Mouse (Mus musculus): ENCODE measurements around the gene Gtf2e1. TPM values are rescaled to one million over a fixed set of nuclear protein-coding genes. Genes with fewer than 3 reads are reported as not detected.

The Gtf2e1 gene
- polyA plus RNA-seq, 1 experiment = not detected

DNA sequence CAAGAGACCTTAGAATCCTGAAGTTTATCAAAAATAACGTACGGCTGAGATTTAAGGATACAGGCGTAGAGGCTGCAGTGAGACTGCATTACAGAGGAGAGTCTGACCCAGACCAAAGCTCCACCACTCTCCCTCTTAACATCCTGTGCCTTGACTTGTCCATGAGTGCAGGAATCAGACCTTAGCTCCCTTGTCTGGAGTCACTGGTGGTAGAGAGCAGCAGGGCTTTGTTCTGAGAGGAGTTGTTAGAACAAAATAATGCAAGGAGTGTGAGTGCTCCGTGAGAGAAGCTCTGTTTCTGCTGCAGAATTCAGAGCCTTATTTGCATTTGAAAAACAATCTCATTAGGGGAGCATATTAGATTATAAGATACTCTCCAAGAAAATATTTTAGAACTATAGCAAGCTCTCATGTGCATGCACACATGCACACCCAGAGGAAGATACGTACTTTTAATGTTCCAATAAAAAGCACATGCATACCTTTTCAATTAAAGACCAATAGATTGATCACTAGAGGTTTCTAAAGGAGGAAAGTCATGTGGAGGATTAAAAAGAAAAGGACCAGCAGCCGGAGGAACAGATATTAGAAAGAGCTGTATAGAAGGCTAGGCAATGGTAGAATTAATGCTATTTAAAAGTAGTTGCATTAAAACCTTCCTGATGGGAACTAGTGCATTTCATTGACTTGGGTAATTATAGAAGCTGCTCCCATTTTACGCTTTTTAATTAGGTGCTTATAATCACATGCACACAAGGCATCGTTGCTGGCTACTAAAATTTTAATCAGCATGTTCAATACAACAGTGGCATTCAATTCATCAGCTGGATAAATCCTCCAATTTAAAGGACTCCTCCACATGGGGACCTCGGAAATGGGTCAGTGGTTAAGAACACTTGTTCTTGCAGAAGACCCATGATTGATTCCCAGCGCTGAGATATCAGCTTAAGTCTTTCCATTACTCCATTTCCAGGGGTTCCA lies 61.0 kb downstream of the Gtf2e1 start:
- Histone ChIP-seq H3K27ac (ENCODE audit: insufficient read depth, low read depth, low read length) (no peak overlapping the region), H3K4me3 (ENCODE audit: insufficient read depth, low read depth, low read length) (no peak overlapping the region), H3K4me1 (ENCODE audit: control insufficient read depth, insufficient read depth, low read length) (no peaks in the 10 kb centered on the region)
- WGBS = 42% methylated on average over 10 of the region's 10 CpGs
- TF ChIP-seq CTCF (IDR thresholded peaks at IDR 0.05; ENCODE audit: insufficient read depth, low read depth, low read length) = no peak
- TF ChIP-seq POLR2A (IDR thresholded peaks at IDR 0.05; ENCODE audit: insufficient read depth, low read depth, low read length) = no peak

DNA sequence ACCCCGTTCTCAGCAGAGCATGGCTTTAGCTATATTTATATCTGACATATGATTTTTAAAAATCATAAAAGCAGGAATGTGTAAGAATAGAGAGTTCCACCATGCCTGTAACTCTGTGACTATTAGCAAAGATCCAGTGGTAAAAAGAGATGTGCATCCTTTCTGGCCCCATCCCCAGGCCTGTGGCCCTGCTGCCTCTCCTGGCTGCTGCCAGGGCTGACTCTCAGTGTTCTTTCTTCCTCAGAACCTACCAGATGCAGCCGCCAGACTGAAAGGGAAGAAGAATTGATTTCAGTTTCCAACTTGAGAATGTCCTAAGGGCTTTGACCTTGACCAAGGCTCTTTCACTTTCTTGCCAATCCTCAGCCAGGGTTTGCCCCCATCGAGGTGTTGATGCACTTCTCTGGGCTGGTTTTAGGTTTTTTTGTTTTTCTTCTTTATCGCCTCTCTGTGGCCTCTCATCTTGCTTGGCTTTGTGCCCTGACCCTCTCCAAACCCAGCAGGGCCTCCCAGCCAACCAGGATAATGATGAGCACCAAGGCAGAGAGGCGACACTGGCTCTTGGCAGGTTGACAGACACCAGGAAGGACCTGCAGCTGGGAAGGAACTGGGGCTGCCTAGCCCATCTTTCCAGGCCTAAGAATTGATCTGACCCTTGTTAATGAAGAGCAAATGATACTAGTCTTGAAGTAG lies 66.8 kb downstream of the Gtf2e1 start:
- H3K4me3 ChIP-seq (ENCODE audit: insufficient read depth, low read depth, low read length) = no peak overlapping the region
- WGBS = 43% methylated on average over 5 of the region's 5 CpGs
- TF ChIP-seq CTCF (IDR thresholded peaks at IDR 0.05; ENCODE audit: insufficient read depth, low read depth, low read length) = no peak
- no peak for TF ChIP-seq POLR2A (IDR thresholded peaks at IDR 0.05; ENCODE audit: insufficient read depth, low read depth, low read length)
- peaks cover 5% of the 10 kb centered on the region; the same call in 1 of the 2 replicates for H3K4me1 ChIP-seq (ENCODE audit: control insufficient read depth, insufficient read depth, low read length)
- H3K27ac ChIP-seq (ENCODE audit: insufficient read depth, low read depth, low read length) = no peak overlapping the region; the same call in 1 of the 2 replicates

- Histone ChIP-seq H3K27ac (ENCODE audit: insufficient read depth, low read depth, low read length) (no peak overlapping the region), H3K4me3 (ENCODE audit: insufficient read depth, low read depth, low read length) (no peak overlapping the region), H3K4me1 (ENCODE audit: control insufficient read depth, insufficient read depth, low read length) (peaks cover 5% of the 10 kb centered on the region; the same call in 1 of the 2 replicates)
- 44% methylated on average over 3 of the region's 3 CpGs for WGBS
- TF ChIP-seq CTCF (IDR thresholded peaks at IDR 0.05; ENCODE audit: insufficient read depth, low read depth, low read length) = no peak
- no peak for TF ChIP-seq POLR2A (IDR thresholded peaks at IDR 0.05; ENCODE audit: insufficient read depth, low read depth, low read length)
These were observed 70.0 kb downstream of the Gtf2e1 start for GRCm38 (mm10) chr16:37469595-37469994.

DNA sequence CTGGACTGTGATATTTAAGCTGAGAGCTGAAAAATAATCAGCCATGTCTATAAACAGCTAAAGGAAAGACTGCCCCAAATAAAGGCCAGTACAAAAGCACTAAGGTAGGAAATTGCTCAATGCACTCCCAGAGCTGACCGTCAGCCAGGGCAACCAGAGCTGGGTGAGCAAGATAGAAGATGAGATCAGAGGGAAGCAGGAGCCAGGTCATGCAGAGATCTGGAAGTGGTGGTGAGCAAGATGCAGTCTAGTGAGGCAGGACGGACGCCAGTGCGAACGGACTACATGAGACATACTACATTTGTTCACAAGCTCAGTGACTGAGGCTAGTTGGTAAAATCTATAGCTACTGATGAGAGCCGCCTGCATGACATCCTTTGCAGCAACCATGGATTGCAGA lies 75.6 kb downstream of the Gtf2e1 start:
- no peak overlapping the region for H3K27ac ChIP-seq (ENCODE audit: insufficient read depth, low read depth, low read length)
- no peak for TF ChIP-seq CTCF (IDR thresholded peaks at IDR 0.05; ENCODE audit: insufficient read depth, low read depth, low read length)
- TF ChIP-seq POLR2A (IDR thresholded peaks at IDR 0.05; ENCODE audit: insufficient read depth, low read depth, low read length) = no peak
- no peak overlapping the region for H3K4me3 ChIP-seq (ENCODE audit: insufficient read depth, low read depth, low read length)
- H3K4me1 ChIP-seq (ENCODE audit: control insufficient read depth, insufficient read depth, low read length) = no peaks in the 10 kb centered on the region
- 89% methylated on average over 6 of the region's 6 CpGs for WGBS

DNA sequence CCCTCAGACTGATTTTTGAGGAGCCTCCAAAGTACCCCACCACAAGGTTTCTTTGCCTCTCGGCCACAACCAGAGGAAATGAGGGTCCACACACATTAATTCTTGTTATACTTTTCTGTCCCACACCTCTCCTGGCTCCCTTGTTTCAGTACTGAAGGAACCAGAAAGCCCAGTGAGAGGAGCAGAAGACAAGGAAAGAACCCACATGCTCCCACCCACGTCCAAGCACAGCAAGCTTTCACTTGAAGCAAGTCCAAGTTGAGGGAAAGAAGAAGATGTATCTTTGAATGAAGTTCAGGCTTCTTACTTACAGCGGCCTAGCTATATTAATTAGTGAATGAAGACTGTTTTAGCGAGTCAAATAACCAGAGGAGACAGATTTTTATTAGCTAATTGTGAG lies 76.7 kb downstream of the Gtf2e1 start:
- no peak for TF ChIP-seq CTCF (IDR thresholded peaks at IDR 0.05; ENCODE audit: insufficient read depth, low read depth, low read length)
- TF ChIP-seq POLR2A (IDR thresholded peaks at IDR 0.05; ENCODE audit: insufficient read depth, low read depth, low read length) = no peak
- WGBS = 80% methylated on average over 4 of the region's 4 CpGs

GRCm38 (mm10) chr16:37461601-37462000 lies 78.0 kb downstream of the Gtf2e1 start:
- Histone ChIP-seq H3K4me1 (ENCODE audit: control insufficient read depth, insufficient read depth, low read length) (no peaks in the 10 kb centered on the region), H3K27ac (ENCODE audit: insufficient read depth, low read depth, low read length) (no peak overlapping the region), H3K4me3 (ENCODE audit: insufficient read depth, low read depth, low read length) (no peak overlapping the region)
- TF ChIP-seq CTCF (IDR thresholded peaks at IDR 0.05; ENCODE audit: insufficient read depth, low read depth, low read length) = no peak
- TF ChIP-seq POLR2A (IDR thresholded peaks at IDR 0.05; ENCODE audit: insufficient read depth, low read depth, low read length) = no peak
- WGBS = 74% methylated on average over 4 of the region's 4 CpGs

More for the DNA sequence above, 76.7 kb downstream of the Gtf2e1 start:
- H3K4me1 ChIP-seq (ENCODE audit: control insufficient read depth, insufficient read depth, low read length) = no peaks in the 10 kb centered on the region
- no peak overlapping the region for H3K27ac ChIP-seq (ENCODE audit: insufficient read depth, low read depth, low read length)
- no peak overlapping the region for H3K4me3 ChIP-seq (ENCODE audit: insufficient read depth, low read depth, low read length)

Other genes with a start within 250 kb of the Gtf2e1 start
- not detected in 2 replicates for gene Stxbp5l, start 154.8 kb downstream of the Gtf2e1 start, polyA plus RNA-seq (2012; ENCODE audit: insufficient read depth, insufficient read length, low replicate concordance, missing spikeins)
- gene Rabl3, start 96 bp upstream of the Gtf2e1 start, polyA plus RNA-seq (2012; ENCODE audit: insufficient read depth, insufficient read length, low replicate concordance, missing spikeins) = not detected in 2 replicates
- not detected in 2 replicates for gene Hgd, start 40.4 kb upstream of the Gtf2e1 start, polyA plus RNA-seq (2012; ENCODE audit: insufficient read depth, insufficient read length, low replicate concordance, missing spikeins)
- gene Ndufb4, start 114.7 kb upstream of the Gtf2e1 start, polyA plus RNA-seq (2012; ENCODE audit: insufficient read depth, insufficient read length, low replicate concordance, missing spikeins) = not detected in 2 replicates
- not detected in 2 replicates for gene Fstl1, start 237.1 kb upstream of the Gtf2e1 start, polyA plus RNA-seq (2012; ENCODE audit: insufficient read depth, insufficient read length, low replicate concordance, missing spikeins)